17 mouse cellular contexts compared by ENCODE assay signal in genomic region chr2:127520123-127520522, GRCm38 (mm10). TPM values are rescaled to one million over a fixed set of nuclear protein-coding genes. Genes with fewer than 3 reads are reported as not detected.
DNase-seq lines count a peak whose midpoint lies in the region; ATAC-seq lines count a peak whose summit lies in the region.
"Had no signal": no experiment of that assay in that cellular context is flagged by ENCODE, and none has a peak within 500 bp of the region (broad histone marks: within the 10 kb centered on the region; RNA-seq: fewer than 3 reads in every experiment).

No protein-coding gene starts in this region.

- H3K4me3 ChIP-seq in midbrain, embryonic 11.5 days (ENCODE audit: low read depth, low read length) = no peak overlapping the region
- H3K4me3 ChIP-seq in midbrain, embryonic 10.5 days = no peak overlapping the region
- H3K4me3 ChIP-seq in hindbrain, embryonic 14.5 days (replicated peaks; ENCODE audit: low read length) = peak overlapping the region; percentile 38; the same call in 1 of the 2 replicates
- H3K4me3 ChIP-seq in neural tube, embryonic 15.5 days (replicated peaks) = peak overlapping the region; percentile 40; the same call in 1 of the 2 replicates
- H3K4me3 ChIP-seq: embryonic facial prominence, embryonic 15.5 days; liver, embryonic 15.5 days had no signal

- no peaks in the 10 kb centered on the region for H3K27me3 ChIP-seq in midbrain, embryonic 11.5 days (ENCODE audit: control insufficient read depth, insufficient read depth, low read length)
- peaks cover 7% of the 10 kb centered on the region for H3K27me3 ChIP-seq in midbrain, embryonic 10.5 days (ENCODE audit: low read depth, poor library complexity, severe bottlenecking)
- no peaks in the 10 kb centered on the region for H3K27me3 ChIP-seq in hindbrain, embryonic 14.5 days (ENCODE audit: control insufficient read depth, insufficient read depth, low read length)
- no peaks in the 10 kb centered on the region for H3K27me3 ChIP-seq in neural tube, embryonic 15.5 days (replicated peaks)
- H3K27me3 ChIP-seq: embryonic facial prominence, embryonic 15.5 days; neural tube, embryonic 12.5 days had no signal

- H3K4me2 ChIP-seq in midbrain, embryonic 11.5 days = no peak overlapping the region
- H3K4me2 ChIP-seq in hindbrain, embryonic 14.5 days (replicated peaks) = peak overlapping the region; percentile 70
- peak overlapping the region; percentile 61 for H3K4me2 ChIP-seq in neural tube, embryonic 15.5 days

- H3K4me1 ChIP-seq in midbrain, embryonic 11.5 days (ENCODE audit: control insufficient read depth, insufficient read depth, low read length) = peaks cover 19% of the 10 kb centered on the region
- H3K4me1 ChIP-seq in midbrain, embryonic 10.5 days = peaks cover 48% of the 10 kb centered on the region
- H3K4me1 ChIP-seq in hindbrain, embryonic 14.5 days (replicated peaks; ENCODE audit: control insufficient read depth, insufficient read depth, low read length) = peaks cover 34% of the 10 kb centered on the region
- H3K4me1 ChIP-seq in neural tube, embryonic 15.5 days = peaks cover 52% of the 10 kb centered on the region

- H3K9me3 ChIP-seq in midbrain, embryonic 11.5 days (ENCODE audit: control insufficient read depth, low read length) = no peaks in the 10 kb centered on the region
- no peaks in the 10 kb centered on the region for H3K9me3 ChIP-seq in midbrain, embryonic 10.5 days (replicated peaks)
- H3K9me3 ChIP-seq in hindbrain, embryonic 14.5 days (ENCODE audit: control insufficient read depth, low read length) = no peaks in the 10 kb centered on the region
- H3K9me3 ChIP-seq in neural tube, embryonic 15.5 days (replicated peaks) = no peaks in the 10 kb centered on the region
- H3K9me3 ChIP-seq: embryonic facial prominence, embryonic 15.5 days; limb, embryonic 10.5 days; liver, embryonic 15.5 days; neural tube, embryonic 12.5 days had no signal

- peak; percentile 57 to 58 for DNase-seq in cerebellum, adult 18-20 months
- DNase-seq in cerebellum, postnatal 4 days (ENCODE audit: low spot score in 2 of 2) = no peak
- DNase-seq in midbrain, embryonic 11.5 days (ENCODE audit: low spot score, missing footprints) = no peak
- no peak for DNase-seq in midbrain, embryonic 10.5 days (ENCODE audit: low spot score)
- no peak for DNase-seq in hindbrain, embryonic 14.5 days (ENCODE audit: low spot score)
- DNase-seq in frontal cortex, postnatal 25 days (ENCODE audit: low spot score in 2 of 2) = no peak
- DNase-seq in frontal cortex, adult 2 months (ENCODE audit: extremely low spot score in 1 of 2, low spot score in 1 of 2) = no peak
- DNase-seq: adrenal gland, adult 8-10 months; heart, adult 18-20 months; heart, postnatal 14 days; layer of hippocampus, adult 9-11 months; thymus, postnatal 25 days had no signal

- ATAC-seq in midbrain, embryonic 11.5 days (ENCODE audit: low FRiP score) = no peak
- ATAC-seq in hindbrain, embryonic 14.5 days (ENCODE audit: low FRiP score) = no peak
- ATAC-seq in neural tube, embryonic 15.5 days (ENCODE audit: low FRiP score) = no peak

- H3K27ac ChIP-seq in midbrain, embryonic 11.5 days (ENCODE audit: low read depth, low read length) = no peak overlapping the region
- H3K27ac ChIP-seq in midbrain, embryonic 10.5 days (replicated peaks) = no peak overlapping the region
- H3K27ac ChIP-seq in hindbrain, embryonic 14.5 days = no peak overlapping the region
- no peak overlapping the region for H3K27ac ChIP-seq in neural tube, embryonic 15.5 days (replicated peaks)
- H3K27ac ChIP-seq: embryonic facial prominence, embryonic 15.5 days; liver, embryonic 15.5 days; neural tube, embryonic 12.5 days had no signal

- 0 out of 2 replicates have a peak overlapping the region, but pooled peaks have one; percentile 12 for H3K9ac ChIP-seq in midbrain, embryonic 11.5 days (ENCODE audit: low read length)
- no peak overlapping the region for H3K9ac ChIP-seq in hindbrain, embryonic 14.5 days
- H3K9ac ChIP-seq in neural tube, embryonic 15.5 days (replicated peaks) = peak overlapping the region; percentile 46; the same call in 1 of the 2 replicates
- H3K9ac ChIP-seq: embryonic facial prominence, embryonic 15.5 days; liver, embryonic 15.5 days had no signal

- no peaks in the 10 kb centered on the region for H3K36me3 ChIP-seq in midbrain, embryonic 11.5 days (ENCODE audit: control insufficient read depth, insufficient read depth, low read length)
- no peaks in the 10 kb centered on the region for H3K36me3 ChIP-seq in midbrain, embryonic 10.5 days
- H3K36me3 ChIP-seq in hindbrain, embryonic 14.5 days (replicated peaks; ENCODE audit: control insufficient read depth, insufficient read depth) = no peaks in the 10 kb centered on the region
- no peaks in the 10 kb centered on the region for H3K36me3 ChIP-seq in neural tube, embryonic 15.5 days
- H3K36me3 ChIP-seq: embryonic facial prominence, embryonic 15.5 days; limb, embryonic 10.5 days; liver, embryonic 15.5 days; neural tube, embryonic 12.5 days had no signal

RNA-seq across cellular contexts. Expression of gene Kcnip3, which starts 1.8 kb away (rescaled TPM):
- polyA plus RNA-seq in midbrain, embryonic 11.5 days (2014; fragmentation: Nextera tagmentation; extraction: Ambion mirVana) = 3.9 and 4.4 TPM in 2 replicates
- 1.8 and 2.6 TPM in 2 replicates for polyA plus RNA-seq in midbrain, embryonic 10.5 days (2016; fragmentation: Nextera tagmentation; extraction: Ambion mirVana)
- 14.2 and 19.0 TPM in 2 replicates for polyA plus RNA-seq in hindbrain, embryonic 14.5 days (2014; fragmentation: Nextera tagmentation; extraction: Ambion mirVana)
- 6.5 and 9.3 TPM in 2 replicates for polyA plus RNA-seq in neural tube, embryonic 15.5 days (2015; fragmentation: Nextera tagmentation; extraction: Ambion mirVana)
- 87.8 and 92.9 TPM in 2 replicates for polyA plus RNA-seq in frontal cortex, adult 2 months (2012; rRNA removed)

RNA-seq across cellular contexts. Expression of gene Prom2, which starts 21.1 kb away (rescaled TPM):
- 0.32 TPM in 1 of 2 replicates, not detected in the other for polyA plus RNA-seq in midbrain, embryonic 11.5 days (2014; fragmentation: Nextera tagmentation; extraction: Ambion mirVana)
- 0.28 and 0.43 TPM in 2 replicates for polyA plus RNA-seq in midbrain, embryonic 10.5 days (2016; fragmentation: Nextera tagmentation; extraction: Ambion mirVana)
- 0.04 TPM in 1 of 2 replicates, not detected in the other for polyA plus RNA-seq in hindbrain, embryonic 14.5 days (2014; fragmentation: Nextera tagmentation; extraction: Ambion mirVana)
- polyA plus RNA-seq in neural tube, embryonic 15.5 days (2015; fragmentation: Nextera tagmentation; extraction: Ambion mirVana) = 0.06 and 0.50 TPM in 2 replicates
- polyA plus RNA-seq in frontal cortex, adult 2 months (2012; rRNA removed) = 0.29 and 0.50 TPM in 2 replicates
- polyA plus RNA-seq: liver, embryonic 15.5 days had no signal

Comparison
In these comparisons a context has a peak if more than half of its experiments do, and no peak if none do; other contexts are left out.
1. DNase-seq: peak in cerebellum, adult 18-20 months (2 of 2); none in cerebellum, postnatal 4 days (0 of 2), midbrain, embryonic 11.5 days (single experiment), midbrain, embryonic 10.5 days (single experiment), hindbrain, embryonic 14.5 days (single experiment), frontal cortex, postnatal 25 days (0 of 2) and frontal cortex, adult 2 months (0 of 2).
2. H3K4me3 ChIP-seq: peak in hindbrain, embryonic 14.5 days (single experiment) and neural tube, embryonic 15.5 days (single experiment); none in midbrain, embryonic 11.5 days (single experiment) and midbrain, embryonic 10.5 days (single experiment).